Mouse (Mus musculus) fat pad, adult 2 months (tissue): ENCODE measurements around the gene Gm15093.
"Not testable (repeated sequence)": the region's sequence is repeated elsewhere in the genome, so short reads cannot be mapped to it uniquely, and the experiment has no call there.

Source experiments
- DNase-seq: peaks from one replicate; pipeline ENCODE4 v3.0.0-alpha.2; 2011; ENCODE audit warnings: low read depth, low spot score; ENCODE audit errors: extremely low read depth

The Gm15093 gene

GRCm38 (mm10) chrX:149272077-149272476 is at the start of gene Gm15093:
Gene Gm15093, plus strand, starts transcription at chrX:149272377.
- DNase-seq, result not testable (repeated sequence)
